13 mouse cellular contexts compared by ENCODE assay signal in genomic region chr16:58539490-58539889, GRCm38 (mm10).
"Had no signal": no experiment of that assay in that cellular context is flagged by ENCODE, and none has a peak within 500 bp of the region (broad histone marks: within the 10 kb centered on the region; RNA-seq: fewer than 3 reads in every experiment).

No protein-coding gene starts in this region.

- H3K36me3 ChIP-seq: limb, embryonic 10.5 days; midbrain, embryonic 13.5 days; stomach, embryonic 15.5 days had no signal

- H3K4me1 ChIP-seq: limb, embryonic 10.5 days; midbrain, embryonic 13.5 days; stomach, embryonic 15.5 days had no signal

- H3K4me3 ChIP-seq: left cerebral cortex, adult 2 months; limb, embryonic 10.5 days; midbrain, embryonic 13.5 days; myocyte; stomach, embryonic 15.5 days had no signal

- H3K4me2 ChIP-seq: midbrain, embryonic 13.5 days; stomach, embryonic 15.5 days had no signal

- DNase-seq: kidney, adult 8-10 months; kidney, postnatal 25 days; lung, adult 2 months; lung, postnatal 36 days; spleen, adult 18-20 months; thymus, adult 2 months; thymus, postnatal 25 days had no signal

- H3K9ac ChIP-seq: midbrain, embryonic 13.5 days; stomach, embryonic 15.5 days had no signal

- ATAC-seq: lung, postnatal 0 days; midbrain, embryonic 13.5 days had no signal

- H3K27ac ChIP-seq: left cerebral cortex, adult 2 months; limb, embryonic 10.5 days; midbrain, embryonic 13.5 days; stomach, embryonic 15.5 days had no signal

- H3K9me3 ChIP-seq: limb, embryonic 10.5 days; midbrain, embryonic 13.5 days; stomach, embryonic 15.5 days had no signal

- H3K27me3 ChIP-seq: midbrain, embryonic 13.5 days; stomach, embryonic 15.5 days had no signal
